Mouse (Mus musculus) small intestine, adult 2 months (tissue): Measurements from ENCODE around the gene Qtrt1.

Source experiments
- CTCF ChIP-seq: fragments of 200-500 bp; IDR thresholded peaks from 2 replicates; pipeline ENCODE4 v1.5.1; 2012; ENCODE audit warnings: low read depth, mild to moderate bottlenecking, control low read depth, inconsistent platforms, low read length, moderate library complexity, mixed read lengths; ENCODE audit not compliant: insufficient replicate concordance, insufficient read length; ENCODE audit errors: extremely low read depth
- POLR2A ChIP-seq: fragments of 200-500 bp; IDR thresholded peaks from 2 replicates; pipeline ENCODE4 v1.6.1; 2012; ENCODE audit warnings: low read depth, mild to moderate bottlenecking, control low read depth, inconsistent platforms, low read length, moderate library complexity

GRCm38 (mm10) chr9:21401042-21401441 is 10.6 kb upstream of the Qtrt1 start:
- TF ChIP-seq POLR2A (no peak), CTCF (no peak)
